Mouse (Mus musculus): ENCODE results near the gene Myzap. TPM values are rescaled to one million over a fixed set of nuclear protein-coding genes. Genes with fewer than 3 reads are reported as not detected.
A peak's percentile ranks its signal among the peaks of the same experiment; 100 is the strongest.

Myzap gene
- polyA plus RNA-seq, 1 experiment from 2014 or later, result 4.0 TPM

- WGBS, result 79% methylated on average over 3 of the region's 3 CpGs
- ATAC-seq (ENCODE audit: low FRiP score) (no peak), DNase-seq (ENCODE audit: low spot score) (no peak)
- Histone ChIP-seq H3K9ac (no peak overlapping the region), H3K4me2 (replicated peaks) (no peak overlapping the region), H3K4me3 (replicated peaks; ENCODE audit: low read length) (no peak overlapping the region), H3K27ac (no peak overlapping the region), H3K27me3 (ENCODE audit: control insufficient read depth, insufficient read depth, low read length) (no peaks in the 10 kb centered on the region), H3K36me3 (replicated peaks; ENCODE audit: control insufficient read depth, insufficient read depth) (no peaks in the 10 kb centered on the region), H3K9me3 (ENCODE audit: control insufficient read depth, low read length) (no peaks in the 10 kb centered on the region), H3K4me1 (replicated peaks; ENCODE audit: control insufficient read depth, insufficient read depth, low read length) (no peaks in the 10 kb centered on the region)
Measured at GRCm38 (mm10) chr9:71567391-71567790, 24.8 kb downstream of the Myzap start.

- H3K4me3 ChIP-seq (replicated peaks; ENCODE audit: low read length), result no peak overlapping the region
- H3K36me3 ChIP-seq (replicated peaks; ENCODE audit: control insufficient read depth, insufficient read depth), result no peaks in the 10 kb centered on the region
- H3K4me1 ChIP-seq (replicated peaks; ENCODE audit: control insufficient read depth, insufficient read depth, low read length), result no peaks in the 10 kb centered on the region
- H3K9ac ChIP-seq, result no peak overlapping the region
- 67% methylated on average over 4 of the region's 4 CpGs for WGBS
- ATAC-seq (ENCODE audit: low FRiP score) (no peak), DNase-seq (ENCODE audit: low spot score) (no peak)
- no peak overlapping the region for H3K27ac ChIP-seq
- H3K27me3 ChIP-seq (ENCODE audit: control insufficient read depth, insufficient read depth, low read length), result no peaks in the 10 kb centered on the region
- H3K9me3 ChIP-seq (ENCODE audit: control insufficient read depth, low read length), result no peaks in the 10 kb centered on the region
- H3K4me2 ChIP-seq (replicated peaks), result no peak overlapping the region
Measured at GRCm38 (mm10) chr9:71566763-71567162, 25.4 kb downstream of the Myzap start.

DNA sequence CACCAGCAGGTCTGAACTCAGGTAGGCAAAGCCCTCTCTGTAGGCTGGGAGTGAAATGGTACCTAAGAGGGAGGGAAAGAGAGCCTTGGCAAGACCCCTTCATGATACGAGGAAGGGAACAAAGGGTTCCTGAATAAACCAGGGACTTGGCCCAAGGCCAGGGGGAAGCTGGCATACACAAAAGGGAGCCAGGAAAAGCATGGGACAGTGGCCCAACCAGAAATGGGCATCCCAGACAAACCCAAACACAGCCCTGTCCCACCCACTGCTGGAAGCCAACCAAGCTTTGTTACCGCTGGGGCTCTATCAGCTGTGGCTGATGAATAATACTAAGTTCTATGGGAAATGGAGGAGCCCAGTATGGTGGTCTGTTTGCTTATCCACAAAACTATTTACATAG is 34.4 kb downstream of the Myzap start:
- H3K9me3 ChIP-seq (ENCODE audit: control insufficient read depth, low read length), result no peaks in the 10 kb centered on the region
- WGBS, result 24% methylated on average over 2 of the region's 2 CpGs
- H3K27me3 ChIP-seq (ENCODE audit: control insufficient read depth, insufficient read depth, low read length), result no peaks in the 10 kb centered on the region
- DNase-seq (ENCODE audit: low spot score), result peak; percentile 55
- H3K27ac ChIP-seq, result no peak overlapping the region
- ATAC-seq (ENCODE audit: low FRiP score), result peak; percentile 43; the same call in 1 of the 2 replicates
- H3K4me2 ChIP-seq (replicated peaks), result no peak overlapping the region
- no peak overlapping the region for H3K4me3 ChIP-seq (replicated peaks; ENCODE audit: low read length)
- no peaks in the 10 kb centered on the region for H3K36me3 ChIP-seq (replicated peaks; ENCODE audit: control insufficient read depth, insufficient read depth)
- H3K9ac ChIP-seq, result no peak overlapping the region
- 0 out of 2 replicates have a peak, but pooled peaks cover 6% of the 10 kb centered on the region for H3K4me1 ChIP-seq (replicated peaks; ENCODE audit: control insufficient read depth, insufficient read depth, low read length)

DNA sequence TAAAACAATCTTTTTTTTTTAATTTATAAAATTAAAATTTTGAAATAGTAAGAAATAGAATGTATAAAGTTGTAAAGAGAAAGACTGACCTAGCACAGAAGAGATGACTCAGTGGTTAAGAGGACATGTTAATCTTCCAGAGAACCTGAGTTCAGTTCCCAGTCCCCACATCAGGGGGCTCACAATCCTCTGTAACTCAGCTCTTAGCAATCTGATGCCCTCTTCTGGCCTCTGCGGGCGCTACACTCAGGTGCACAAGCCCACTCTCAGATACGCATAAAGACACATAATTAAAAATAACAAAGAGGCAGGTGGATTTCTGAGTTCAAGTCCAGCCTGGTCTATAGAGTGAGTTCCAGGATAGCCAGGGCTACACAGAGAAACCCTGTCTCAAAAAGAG is 38.2 kb downstream of the Myzap start:
- H3K4me1 ChIP-seq (replicated peaks; ENCODE audit: control insufficient read depth, insufficient read depth, low read length), result 0 out of 2 replicates have a peak, but pooled peaks cover 6% of the 10 kb centered on the region
- H3K27me3 ChIP-seq (ENCODE audit: control insufficient read depth, insufficient read depth, low read length), result no peaks in the 10 kb centered on the region
- H3K4me3 ChIP-seq (replicated peaks; ENCODE audit: low read length), result no peak overlapping the region
- no peak for ATAC-seq (ENCODE audit: low FRiP score)
- H3K9me3 ChIP-seq (ENCODE audit: control insufficient read depth, low read length), result no peaks in the 10 kb centered on the region
- DNase-seq (ENCODE audit: low spot score), result no peak
- H3K36me3 ChIP-seq (replicated peaks; ENCODE audit: control insufficient read depth, insufficient read depth), result no peaks in the 10 kb centered on the region
- 94% methylated on average over 3 of the region's 3 CpGs for WGBS
- no peak overlapping the region for H3K9ac ChIP-seq
- H3K4me2 ChIP-seq (replicated peaks), result no peak overlapping the region
- no peak overlapping the region for H3K27ac ChIP-seq

DNA sequence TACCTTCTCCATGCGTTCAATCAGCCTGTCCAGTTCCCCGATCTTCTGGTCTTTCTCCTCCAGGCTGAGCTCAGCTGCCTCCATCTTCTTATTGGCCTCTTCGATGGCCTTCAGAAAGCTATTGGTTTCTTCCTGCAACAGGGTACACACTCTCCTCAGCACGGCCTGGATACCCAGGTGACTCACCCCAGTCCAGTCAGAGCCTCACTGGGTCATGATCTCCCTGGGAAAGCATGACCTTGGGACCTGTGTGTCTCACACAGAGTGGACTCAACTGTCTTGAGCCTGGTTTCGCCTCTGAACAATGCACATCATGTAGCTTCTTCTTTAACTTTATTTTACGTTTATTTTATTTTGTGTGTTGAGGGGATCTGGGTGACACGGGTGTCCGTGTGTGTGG is 42.0 kb downstream of the Myzap start:
- Histone ChIP-seq H3K36me3 (replicated peaks; ENCODE audit: control insufficient read depth, insufficient read depth) (no peaks in the 10 kb centered on the region), H3K4me1 (replicated peaks; ENCODE audit: control insufficient read depth, insufficient read depth, low read length) (no peaks in the 10 kb centered on the region), H3K27me3 (ENCODE audit: control insufficient read depth, insufficient read depth, low read length) (no peaks in the 10 kb centered on the region), H3K9ac (no peak overlapping the region), H3K9me3 (ENCODE audit: control insufficient read depth, low read length) (no peaks in the 10 kb centered on the region), H3K4me3 (replicated peaks; ENCODE audit: low read length) (no peak overlapping the region), H3K27ac (no peak overlapping the region), H3K4me2 (replicated peaks) (no peak overlapping the region)
- ATAC-seq (ENCODE audit: low FRiP score) (no peak), DNase-seq (ENCODE audit: low spot score) (no peak)
- 92% methylated on average over 8 of the region's 8 CpGs for WGBS

GRCm38 (mm10) chr9:71547704-71548275 is 44.4 kb downstream of the Myzap start:
- Histone ChIP-seq H3K4me3 (replicated peaks; ENCODE audit: low read length) (no peak overlapping the region), H3K9me3 (ENCODE audit: control insufficient read depth, low read length) (no peaks in the 10 kb centered on the region), H3K36me3 (replicated peaks; ENCODE audit: control insufficient read depth, insufficient read depth) (no peaks in the 10 kb centered on the region), H3K4me2 (replicated peaks) (no peak overlapping the region), H3K4me1 (replicated peaks; ENCODE audit: control insufficient read depth, insufficient read depth, low read length) (no peaks in the 10 kb centered on the region), H3K27me3 (ENCODE audit: control insufficient read depth, insufficient read depth, low read length) (no peaks in the 10 kb centered on the region), H3K27ac (no peak overlapping the region), H3K9ac (no peak overlapping the region)
- ATAC-seq (ENCODE audit: low FRiP score) (no peak), DNase-seq (ENCODE audit: low spot score) (no peak)
- WGBS, result 75% methylated on average over 10 of the region's 10 CpGs

GRCm38 (mm10) chr9:71544831-71545230 is 47.3 kb downstream of the Myzap start:
- Histone ChIP-seq H3K9me3 (ENCODE audit: control insufficient read depth, low read length) (no peaks in the 10 kb centered on the region), H3K27ac (no peak overlapping the region), H3K9ac (no peak overlapping the region), H3K36me3 (replicated peaks; ENCODE audit: control insufficient read depth, insufficient read depth) (no peaks in the 10 kb centered on the region), H3K4me2 (replicated peaks) (no peak overlapping the region), H3K4me3 (replicated peaks; ENCODE audit: low read length) (no peak overlapping the region), H3K27me3 (ENCODE audit: control insufficient read depth, insufficient read depth, low read length) (no peaks in the 10 kb centered on the region), H3K4me1 (replicated peaks; ENCODE audit: control insufficient read depth, insufficient read depth, low read length) (no peaks in the 10 kb centered on the region)
- ATAC-seq (ENCODE audit: low FRiP score) (no peak), DNase-seq (ENCODE audit: low spot score) (no peak)
- WGBS, result 87% methylated on average over 5 of the region's 5 CpGs

DNA sequence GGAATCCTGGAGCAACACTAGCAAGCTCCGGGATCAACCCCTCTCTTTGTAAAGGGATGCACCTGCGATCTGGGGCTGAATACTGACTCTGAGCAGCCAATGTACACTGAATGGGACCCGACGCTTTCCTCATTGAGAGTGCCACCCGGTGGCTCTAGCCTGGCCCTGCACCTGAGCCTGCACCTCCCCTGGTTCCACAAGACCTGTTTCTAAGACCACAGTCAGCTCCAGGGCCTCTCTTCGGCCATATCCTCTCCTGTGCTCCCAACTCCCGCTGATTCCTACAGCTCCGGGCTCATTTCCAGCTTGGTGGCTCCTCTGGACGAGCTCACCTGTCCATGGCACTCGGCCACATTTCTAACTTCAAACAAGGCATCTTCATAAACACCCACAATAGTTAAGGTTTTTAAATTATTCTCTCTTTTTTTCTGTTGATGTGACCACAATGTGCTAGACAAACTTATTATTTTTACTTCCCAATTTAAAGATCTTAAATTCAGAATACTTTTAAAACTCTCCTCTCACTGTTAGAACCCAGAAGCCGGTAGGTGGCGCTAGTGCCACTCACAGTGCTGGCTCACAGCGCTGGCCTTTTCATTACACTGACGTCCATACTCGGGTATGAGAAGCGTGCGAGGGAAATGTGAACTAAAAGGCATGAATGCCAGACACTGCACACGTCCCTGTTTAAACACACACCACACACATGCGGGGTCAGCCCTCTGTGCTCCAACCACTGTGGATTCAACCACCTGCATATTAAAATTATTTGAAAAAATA is 48.5 kb downstream of the Myzap start:
- 0 out of 2 replicates have a peak overlapping the region, but pooled peaks have one; percentile 20 for H3K4me2 ChIP-seq (replicated peaks)
- no peaks in the 10 kb centered on the region for H3K4me1 ChIP-seq (replicated peaks; ENCODE audit: control insufficient read depth, insufficient read depth, low read length)
- no peak overlapping the region for H3K27ac ChIP-seq
- ATAC-seq (ENCODE audit: low FRiP score) (peak; percentile 79; the same call in 1 of the 2 replicates), DNase-seq (ENCODE audit: low spot score) (peak; percentile 91)
- no peaks in the 10 kb centered on the region for H3K27me3 ChIP-seq (ENCODE audit: control insufficient read depth, insufficient read depth, low read length)
- H3K36me3 ChIP-seq (replicated peaks; ENCODE audit: control insufficient read depth, insufficient read depth), result no peaks in the 10 kb centered on the region
- no peak overlapping the region for H3K4me3 ChIP-seq (replicated peaks; ENCODE audit: low read length)
- H3K9ac ChIP-seq, result no peak overlapping the region
- H3K9me3 ChIP-seq (ENCODE audit: control insufficient read depth, low read length), result no peaks in the 10 kb centered on the region
- WGBS, result 18% methylated on average over 19 of the region's 19 CpGs

- Histone ChIP-seq H3K36me3 (replicated peaks; ENCODE audit: control insufficient read depth, insufficient read depth) (no peaks in the 10 kb centered on the region), H3K9ac (no peak overlapping the region), H3K27me3 (ENCODE audit: control insufficient read depth, insufficient read depth, low read length) (no peaks in the 10 kb centered on the region), H3K4me2 (replicated peaks) (no peak overlapping the region), H3K4me3 (replicated peaks; ENCODE audit: low read length) (no peak overlapping the region), H3K4me1 (replicated peaks; ENCODE audit: control insufficient read depth, insufficient read depth, low read length) (no peaks in the 10 kb centered on the region), H3K27ac (no peak overlapping the region), H3K9me3 (ENCODE audit: control insufficient read depth, low read length) (no peaks in the 10 kb centered on the region)
- 77% methylated on average over 5 of the region's 5 CpGs for WGBS
- ATAC-seq (ENCODE audit: low FRiP score) (no peak), DNase-seq (ENCODE audit: low spot score) (no peak)
Measured at GRCm38 (mm10) chr9:71542292-71542691, 49.9 kb downstream of the Myzap start.

All from hindbrain, embryonic 14.5 days (tissue).